ENCODE assay signal across 15 mouse cellular contexts in the genomic region with DNA sequence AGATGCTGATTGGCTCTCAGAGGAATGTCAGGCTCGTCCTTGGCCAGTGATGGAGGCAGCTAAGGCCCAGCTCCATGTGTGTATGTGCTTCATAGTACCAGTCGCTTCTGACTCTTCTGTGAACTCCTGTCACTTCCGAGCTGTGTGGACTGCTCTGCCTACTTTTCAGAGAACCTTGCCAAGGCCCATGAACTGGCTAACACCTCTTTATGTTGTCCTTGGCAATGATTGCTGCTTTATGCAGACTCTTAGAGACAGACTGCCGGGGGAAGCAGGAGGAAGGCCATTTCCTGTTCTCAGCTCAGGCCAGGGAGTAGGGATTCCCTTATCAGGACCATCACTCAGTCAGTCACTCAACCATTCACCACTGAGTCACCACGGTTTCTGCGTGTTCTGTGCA. TPM values are rescaled to one million over a fixed set of nuclear protein-coding genes. Genes with fewer than 3 reads are reported as not detected.
DNase-seq lines count a peak whose midpoint lies in the region; ATAC-seq and TF ChIP-seq lines count a peak whose summit lies in the region.
"Had no signal": no experiment of that assay in that cellular context is flagged by ENCODE, and none has a peak within 500 bp of the region (broad histone marks: within the 10 kb centered on the region; RNA-seq: fewer than 3 reads in every experiment).

No protein-coding gene starts in this region.

- 0 out of 2 replicates have a peak, but pooled peaks have one; percentile 21 for ATAC-seq in hindbrain, embryonic 16.5 days
- no peak for ATAC-seq in hindbrain, embryonic 14.5 days (ENCODE audit: low FRiP score)
- ATAC-seq in midbrain, embryonic 11.5 days (ENCODE audit: low FRiP score): no peak
- ATAC-seq in midbrain, embryonic 16.5 days: no peak
- peak; percentile 71 for ATAC-seq in stomach, postnatal 0 days (ENCODE audit: low FRiP score, low TSS enrichment)
- ATAC-seq: activated CD4-positive, CD25-positive, alpha-beta regulatory T cell, adult 4 months; forebrain, embryonic 13.5 days had no signal

- WGBS in hindbrain, embryonic 16.5 days: 82% methylated on average over 6 of the region's 6 CpGs
- WGBS in hindbrain, embryonic 14.5 days: 84% methylated on average over 6 of the region's 6 CpGs
- 85% methylated on average over 6 of the region's 6 CpGs for WGBS in midbrain, embryonic 11.5 days
- 78% methylated on average over 6 of the region's 6 CpGs for WGBS in midbrain, embryonic 16.5 days
- WGBS in stomach, postnatal 0 days: 52% methylated on average over 6 of the region's 6 CpGs

- H3K4me3 ChIP-seq in hindbrain, embryonic 16.5 days (ENCODE audit: low read length): no peak overlapping the region
- no peak overlapping the region for H3K4me3 ChIP-seq in hindbrain, embryonic 14.5 days (replicated peaks; ENCODE audit: low read length)
- H3K4me3 ChIP-seq in midbrain, embryonic 11.5 days (ENCODE audit: low read depth, low read length): no peak overlapping the region
- no peak overlapping the region for H3K4me3 ChIP-seq in midbrain, embryonic 16.5 days (ENCODE audit: low read depth, low read length)
- H3K4me3 ChIP-seq in stomach, postnatal 0 days (ENCODE audit: low read depth, low read length): no peak overlapping the region
- H3K4me3 ChIP-seq: embryonic facial prominence, embryonic 12.5 days; forebrain, embryonic 13.5 days had no signal

- TF ChIP-seq EP300 in stomach, postnatal 0 days (optimal IDR thresholded peaks at IDR 0.05): no peak

- no peaks in the 10 kb centered on the region for H3K36me3 ChIP-seq in hindbrain, embryonic 16.5 days (ENCODE audit: control insufficient read depth, insufficient read depth, low read length)
- peaks cover 12% of the 10 kb centered on the region; the same call in 1 of the 2 replicates for H3K36me3 ChIP-seq in hindbrain, embryonic 14.5 days (replicated peaks; ENCODE audit: control insufficient read depth, insufficient read depth)
- no peaks in the 10 kb centered on the region for H3K36me3 ChIP-seq in midbrain, embryonic 11.5 days (ENCODE audit: control insufficient read depth, insufficient read depth, low read length)
- H3K36me3 ChIP-seq in midbrain, embryonic 16.5 days (ENCODE audit: control insufficient read depth, insufficient read depth, low read length): no peaks in the 10 kb centered on the region
- H3K36me3 ChIP-seq in stomach, postnatal 0 days (ENCODE audit: control insufficient read depth, insufficient read depth, low read length): no peaks in the 10 kb centered on the region
- H3K36me3 ChIP-seq: G1E had no signal

- no peak overlapping the region for H3K9ac ChIP-seq in hindbrain, embryonic 16.5 days (ENCODE audit: low read depth, low read length)
- no peak overlapping the region for H3K9ac ChIP-seq in hindbrain, embryonic 14.5 days
- H3K9ac ChIP-seq in midbrain, embryonic 11.5 days (ENCODE audit: low read length): no peak overlapping the region
- H3K9ac ChIP-seq in midbrain, embryonic 16.5 days (ENCODE audit: low read depth, low read length): no peak overlapping the region
- no peak overlapping the region for H3K9ac ChIP-seq in stomach, postnatal 0 days (ENCODE audit: low read length)
- H3K9ac ChIP-seq: embryonic facial prominence, embryonic 12.5 days; forebrain, embryonic 13.5 days had no signal

- no peak for TF ChIP-seq CTCF in stomach, postnatal 0 days (IDR thresholded peaks at IDR 0.05; ENCODE audit: low read depth)

- no peaks in the 10 kb centered on the region for H3K27me3 ChIP-seq in hindbrain, embryonic 16.5 days (replicated peaks; ENCODE audit: control insufficient read depth, insufficient read depth, low read length)
- no peaks in the 10 kb centered on the region for H3K27me3 ChIP-seq in hindbrain, embryonic 14.5 days (ENCODE audit: control insufficient read depth, insufficient read depth, low read length)
- H3K27me3 ChIP-seq in midbrain, embryonic 11.5 days (ENCODE audit: control insufficient read depth, insufficient read depth, low read length): no peaks in the 10 kb centered on the region
- H3K27me3 ChIP-seq in midbrain, embryonic 16.5 days (ENCODE audit: control insufficient read depth, insufficient read depth, low read depth, low read length): no peaks in the 10 kb centered on the region
- no peaks in the 10 kb centered on the region for H3K27me3 ChIP-seq in stomach, postnatal 0 days (ENCODE audit: control insufficient read depth, insufficient read depth, low read length)
- H3K27me3 ChIP-seq: embryonic facial prominence, embryonic 12.5 days; forebrain, embryonic 13.5 days had no signal

- H3K27ac ChIP-seq in hindbrain, embryonic 16.5 days (ENCODE audit: low read depth, low read length): no peak overlapping the region
- H3K27ac ChIP-seq in hindbrain, embryonic 14.5 days: no peak overlapping the region
- H3K27ac ChIP-seq in midbrain, embryonic 11.5 days (ENCODE audit: low read depth, low read length): no peak overlapping the region
- no peak overlapping the region for H3K27ac ChIP-seq in midbrain, embryonic 16.5 days (ENCODE audit: low read length)
- H3K27ac ChIP-seq in stomach, postnatal 0 days (replicated peaks): no peak overlapping the region
- H3K27ac ChIP-seq: embryonic facial prominence, embryonic 12.5 days; forebrain, embryonic 13.5 days had no signal

- peak; percentile 59 for DNase-seq in adrenal gland, adult 2 months
- DNase-seq in adrenal gland, adult 18-20 months (ENCODE audit: low spot score in 2 of 2): no peak
- no peak for DNase-seq in hindbrain, embryonic 14.5 days (ENCODE audit: low spot score)
- DNase-seq in midbrain, embryonic 11.5 days (ENCODE audit: low spot score, missing footprints): peak; percentile 10
- DNase-seq in stomach, postnatal 0 days (ENCODE audit: low spot score): no peak
- no peak for DNase-seq in ovary, postnatal 36 days (ENCODE audit: low spot score)
- DNase-seq: cerebellum, postnatal 14 days; gastrocnemius, postnatal 10 days; thymus, adult 2 months had no signal

- H3K4me2 ChIP-seq in hindbrain, embryonic 16.5 days (ENCODE audit: low read length): no peak overlapping the region
- no peak overlapping the region for H3K4me2 ChIP-seq in hindbrain, embryonic 14.5 days (replicated peaks)
- H3K4me2 ChIP-seq in midbrain, embryonic 11.5 days: no peak overlapping the region
- H3K4me2 ChIP-seq in midbrain, embryonic 16.5 days (ENCODE audit: low read length): no peak overlapping the region
- H3K4me2 ChIP-seq in stomach, postnatal 0 days (replicated peaks; ENCODE audit: low read depth): no peak overlapping the region
- H3K4me2 ChIP-seq: embryonic facial prominence, embryonic 12.5 days; forebrain, embryonic 13.5 days had no signal

- no peaks in the 10 kb centered on the region for H3K9me3 ChIP-seq in hindbrain, embryonic 16.5 days (ENCODE audit: control insufficient read depth, low read length)
- H3K9me3 ChIP-seq in hindbrain, embryonic 14.5 days (ENCODE audit: control insufficient read depth, low read length): no peaks in the 10 kb centered on the region
- no peaks in the 10 kb centered on the region for H3K9me3 ChIP-seq in midbrain, embryonic 11.5 days (ENCODE audit: control insufficient read depth, low read length)
- no peaks in the 10 kb centered on the region for H3K9me3 ChIP-seq in midbrain, embryonic 16.5 days (replicated peaks; ENCODE audit: control insufficient read depth, low read length, poor library complexity, severe bottlenecking)
- no peaks in the 10 kb centered on the region for H3K9me3 ChIP-seq in stomach, postnatal 0 days (ENCODE audit: control insufficient read depth, low read length)
- H3K9me3 ChIP-seq: embryonic facial prominence, embryonic 12.5 days; forebrain, embryonic 13.5 days had no signal

- no peaks in the 10 kb centered on the region for H3K4me1 ChIP-seq in hindbrain, embryonic 16.5 days (ENCODE audit: control insufficient read depth, insufficient read depth, low read depth, low read length)
- H3K4me1 ChIP-seq in hindbrain, embryonic 14.5 days (replicated peaks; ENCODE audit: control insufficient read depth, insufficient read depth, low read length): peaks cover 6% of the 10 kb centered on the region; the same call in 1 of the 2 replicates
- H3K4me1 ChIP-seq in midbrain, embryonic 11.5 days (ENCODE audit: control insufficient read depth, insufficient read depth, low read length): no peaks in the 10 kb centered on the region
- H3K4me1 ChIP-seq in midbrain, embryonic 16.5 days (ENCODE audit: control insufficient read depth, insufficient read depth, low read length): peaks cover 9% of the 10 kb centered on the region
- 0 out of 2 replicates have a peak, but pooled peaks cover 2% of the 10 kb centered on the region for H3K4me1 ChIP-seq in stomach, postnatal 0 days (replicated peaks; ENCODE audit: control insufficient read depth, insufficient read depth)

RNA-seq across cellular contexts. Expression of a gene that starts 10.4 kb away (rescaled TPM):
- 10 to 100 TPM in 1 of 2 experiments, 1 to 10 TPM in 1; 8.9 to 12.3 TPM for total RNA-seq in adrenal gland, adult 2 months (2021)
- polyA plus RNA-seq in adrenal gland, adult 2 months (2012; rRNA removed): 41.1 and 43.7 TPM in 2 replicates
- total RNA-seq in adrenal gland, adult 18-20 months (2021): 1 to 10 TPM; 5.6 to 9.3 TPM
- 44.9 and 49.8 TPM in 2 replicates for polyA plus RNA-seq in hindbrain, embryonic 16.5 days (2015; fragmentation: Nextera tagmentation; extraction: Ambion mirVana)
- polyA plus RNA-seq in hindbrain, embryonic 14.5 days (2014; fragmentation: Nextera tagmentation; extraction: Ambion mirVana): 66.8 and 68.0 TPM in 2 replicates
- 35.4 and 39.9 TPM in 2 replicates for polyA plus RNA-seq in midbrain, embryonic 11.5 days (2014; fragmentation: Nextera tagmentation; extraction: Ambion mirVana)
- 58.2 and 68.5 TPM in 2 replicates for polyA plus RNA-seq in midbrain, embryonic 16.5 days (2015; fragmentation: Nextera tagmentation; extraction: Ambion mirVana)
- polyA plus RNA-seq in stomach, postnatal 0 days (2015; fragmentation: Nextera tagmentation; extraction: Ambion mirVana): 21.7 and 22.7 TPM in 2 replicates
- total RNA-seq: G1E had no signal
- polyA plus RNA-seq: G1E had no signal

Comparison
In these comparisons a context has a peak if more than half of its experiments do, and no peak if none do; other contexts are left out.
1. DNase-seq: peak in adrenal gland, adult 2 months (single experiment) and midbrain, embryonic 11.5 days (single experiment); none in adrenal gland, adult 18-20 months (0 of 2), hindbrain, embryonic 14.5 days (single experiment), stomach, postnatal 0 days (single experiment) and ovary, postnatal 36 days (single experiment).
2. ATAC-seq: peak in hindbrain, embryonic 16.5 days (single experiment) and stomach, postnatal 0 days (single experiment); none in hindbrain, embryonic 14.5 days (single experiment), midbrain, embryonic 11.5 days (single experiment) and midbrain, embryonic 16.5 days (single experiment).